Mouse (Mus musculus): ENCODE data around the gene D6Wsu163e. TPM values are rescaled to one million over a fixed set of nuclear protein-coding genes. Genes with fewer than 3 reads are reported as not detected.

D6Wsu163e gene
- polyA plus RNA-seq, 1 experiment from 2014 or later: 12.6 TPM

- H3K4me1 ChIP-seq (replicated peaks): peaks cover 3% of the 10 kb centered on the region
- no peak overlapping the region for H3K4me2 ChIP-seq
- no peaks in the 10 kb centered on the region for H3K36me3 ChIP-seq
- no peaks in the 10 kb centered on the region for H3K9me3 ChIP-seq (replicated peaks)
- no peak overlapping the region for H3K27ac ChIP-seq (ENCODE audit: poor library complexity, severe bottlenecking)
- no peak overlapping the region for H3K4me3 ChIP-seq
- 86% methylated on average over 13 of the region's 13 CpGs for WGBS
- H3K27me3 ChIP-seq (replicated peaks): no peaks in the 10 kb centered on the region
- H3K9ac ChIP-seq: no peak overlapping the region
- ATAC-seq (ENCODE audit: insufficient number of reproducible peaks, low FRiP score): no peak
Measured at GRCm38 (mm10) chr6:127010021-127010420, 70.3 kb downstream of the D6Wsu163e start.

- no peak for ATAC-seq (ENCODE audit: insufficient number of reproducible peaks, low FRiP score)
- WGBS: 78% methylated on average over 13 of the region's 13 CpGs
- no peak overlapping the region for H3K4me2 ChIP-seq
- H3K4me3 ChIP-seq: no peak overlapping the region
- H3K27me3 ChIP-seq (replicated peaks): no peaks in the 10 kb centered on the region
- no peak overlapping the region for H3K27ac ChIP-seq (ENCODE audit: poor library complexity, severe bottlenecking)
- H3K4me1 ChIP-seq (replicated peaks): peaks cover 7% of the 10 kb centered on the region
- H3K9ac ChIP-seq: no peak overlapping the region
- no peaks in the 10 kb centered on the region for H3K36me3 ChIP-seq
- no peaks in the 10 kb centered on the region for H3K9me3 ChIP-seq (replicated peaks)
Measured at GRCm38 (mm10) chr6:127011947-127012535, 72.3 kb downstream of the D6Wsu163e start.

- no peak within 1 kb of the TSS for H3K27ac ChIP-seq (ENCODE audit: poor library complexity, severe bottlenecking)
- H3K9ac ChIP-seq: no peak within 1 kb of the TSS
- H3K4me1 ChIP-seq (replicated peaks): peaks cover 20% of the 10 kb centered on the region
- H3K4me2 ChIP-seq: peak within 1 kb of the TSS; percentile 19; the same call in 1 of the 2 replicates
- H3K36me3 ChIP-seq: no peaks in the 10 kb centered on the region
- 60% methylated on average over 26 of the region's 26 CpGs for WGBS
- ATAC-seq (ENCODE audit: insufficient number of reproducible peaks, low FRiP score): no peak
- H3K4me3 ChIP-seq: no peak within 1 kb of the TSS
- no peaks in the 10 kb centered on the region for H3K9me3 ChIP-seq (replicated peaks)
- H3K27me3 ChIP-seq (replicated peaks): 0 out of 2 replicates have a peak, but pooled peaks cover 1% of the 10 kb centered on the region
Measured at GRCm38 (mm10) chr6:127014906-127015770, 75.4 kb downstream of the D6Wsu163e start, which contains the start of gene Fgf6. Gene Fgf6 (plus strand): TSS chr6:127015586.

- Histone ChIP-seq H3K4me2 (peak overlapping the region; percentile 41), H3K27ac (ENCODE audit: poor library complexity, severe bottlenecking) (no peak overlapping the region), H3K4me3 (no peak overlapping the region), H3K9ac (peak overlapping the region; percentile 17; the same call in 1 of the 2 replicates), H3K4me1 (replicated peaks) (peaks cover 28% of the 10 kb centered on the region), H3K27me3 (replicated peaks) (peaks cover 17% of the 10 kb centered on the region; the same call in 1 of the 2 replicates), H3K36me3 (no peaks in the 10 kb centered on the region), H3K9me3 (replicated peaks) (no peaks in the 10 kb centered on the region)
- WGBS: 4% methylated on average over 6 of the region's 6 CpGs
- no peak for ATAC-seq (ENCODE audit: insufficient number of reproducible peaks, low FRiP score)
Measured at GRCm38 (mm10) chr6:127019254-127019653, 79.5 kb downstream of the D6Wsu163e start.

- Histone ChIP-seq H3K27me3 (replicated peaks) (peaks cover 17% of the 10 kb centered on the region; the same call in 1 of the 2 replicates), H3K4me2 (peak overlapping the region; percentile 23; the same call in 1 of the 2 replicates), H3K4me1 (replicated peaks) (peaks cover 29% of the 10 kb centered on the region), H3K9me3 (replicated peaks) (no peaks in the 10 kb centered on the region), H3K36me3 (no peaks in the 10 kb centered on the region), H3K4me3 (no peak overlapping the region), H3K27ac (ENCODE audit: poor library complexity, severe bottlenecking) (no peak overlapping the region), H3K9ac (no peak overlapping the region)
- ATAC-seq (ENCODE audit: insufficient number of reproducible peaks, low FRiP score): no peak
- WGBS: 22% methylated on average over 13 of the region's 13 CpGs
Measured at GRCm38 (mm10) chr6:127020431-127020830, 80.7 kb downstream of the D6Wsu163e start.

- Histone ChIP-seq H3K27ac (ENCODE audit: poor library complexity, severe bottlenecking) (no peak overlapping the region), H3K36me3 (no peaks in the 10 kb centered on the region), H3K4me2 (no peak overlapping the region), H3K4me3 (no peak overlapping the region), H3K9me3 (replicated peaks) (no peaks in the 10 kb centered on the region), H3K9ac (no peak overlapping the region), H3K4me1 (replicated peaks) (peaks cover 17% of the 10 kb centered on the region), H3K27me3 (replicated peaks) (peaks cover 17% of the 10 kb centered on the region; the same call in 1 of the 2 replicates)
- no peak for ATAC-seq (ENCODE audit: insufficient number of reproducible peaks, low FRiP score)
- WGBS: 51% methylated on average over 7 of the region's 7 CpGs
Measured at GRCm38 (mm10) chr6:127024836-127025235, 85.1 kb downstream of the D6Wsu163e start.

Other genes with a start within 250 kb of the D6Wsu163e start
- 2.0 and 2.5 TPM in 2 replicates for gene Kcna6, start 199.3 kb upstream of the D6Wsu163e start, polyA plus RNA-seq (2016; fragmentation: Nextera tagmentation; extraction: Ambion mirVana)
- gene Ndufa9, start 90.8 kb upstream of the D6Wsu163e start, polyA plus RNA-seq (2016; fragmentation: Nextera tagmentation; extraction: Ambion mirVana): 346 and 353 TPM in 2 replicates
- not detected in 2 replicates for gene Akap3, start 86.9 kb upstream of the D6Wsu163e start, polyA plus RNA-seq (2016; fragmentation: Nextera tagmentation; extraction: Ambion mirVana)
- gene Dyrk4, start 18.1 kb upstream of the D6Wsu163e start, polyA plus RNA-seq (2016; fragmentation: Nextera tagmentation; extraction: Ambion mirVana): 0.17 TPM in 1 of 2 replicates, not detected in the other
- gene Rad51ap1, start 375 bp upstream of the D6Wsu163e start, polyA plus RNA-seq (2016; fragmentation: Nextera tagmentation; extraction: Ambion mirVana): 39.1 and 42.5 TPM in 2 replicates
- 0.06 and 0.13 TPM in 2 replicates for gene Fgf6, start 75.6 kb downstream of the D6Wsu163e start, polyA plus RNA-seq (2016; fragmentation: Nextera tagmentation; extraction: Ambion mirVana)
- gene Fgf23, start 132.9 kb downstream of the D6Wsu163e start, polyA plus RNA-seq (2016; fragmentation: Nextera tagmentation; extraction: Ambion mirVana): 0.27 and 0.40 TPM in 2 replicates
- gene Tigar, start 169.6 kb downstream of the D6Wsu163e start, polyA plus RNA-seq (2016; fragmentation: Nextera tagmentation; extraction: Ambion mirVana): 9.1 and 9.2 TPM in 2 replicates
- 650 and 669 TPM in 2 replicates for gene Ccnd2, start 212.2 kb downstream of the D6Wsu163e start, polyA plus RNA-seq (2016; fragmentation: Nextera tagmentation; extraction: Ambion mirVana)

All from heart, embryonic 12.5 days (tissue).